Mouse (Mus musculus): Measurements from ENCODE around the gene Nfs1. TPM values are rescaled to one million over a fixed set of nuclear protein-coding genes. Genes with fewer than 3 reads are reported as not detected.
"Not testable (repeated sequence)": the region's sequence is repeated elsewhere in the genome, so short reads cannot be mapped to it uniquely, and the experiment has no call there.

Gene Nfs1
- total RNA-seq, 2 experiments from 2014 or later = 61.5 to 82.6 TPM

- ATAC-seq (replicated peaks; ENCODE audit: low FRiP score, low TSS enrichment, poor library complexity, severe bottlenecking) = no peak
Measured at GRCm38 (mm10) chr2:156146272-156146989, 2.4 kb upstream of the Nfs1 start.

GRCm38 (mm10) chr2:156145486-156146130 lies 1.6 kb upstream of the Nfs1 start:
- ATAC-seq (replicated peaks; ENCODE audit: low FRiP score, low TSS enrichment, poor library complexity, severe bottlenecking) = no peak

GRCm38 (mm10) chr2:156143367-156143766 lies 619 bp downstream of the Nfs1 start:
- 0 out of 2 replicates have a peak, but pooled peaks have one; percentile 31 for ATAC-seq (replicated peaks; ENCODE audit: low FRiP score, low TSS enrichment, poor library complexity, severe bottlenecking)

GRCm38 (mm10) chr2:156142820-156143219 lies 1.2 kb downstream of the Nfs1 start:
- ATAC-seq (replicated peaks; ENCODE audit: low FRiP score, low TSS enrichment, poor library complexity, severe bottlenecking) = no peak

- no peak for ATAC-seq (replicated peaks; ENCODE audit: low FRiP score, low TSS enrichment, poor library complexity, severe bottlenecking)
Measured at GRCm38 (mm10) chr2:156135695-156136094, 8.3 kb downstream of the Nfs1 start.

GRCm38 (mm10) chr2:156134161-156134560 lies 9.8 kb downstream of the Nfs1 start:
- 0 out of 2 replicates have a peak, but pooled peaks have one; percentile 18 for ATAC-seq (replicated peaks; ENCODE audit: low FRiP score, low TSS enrichment, poor library complexity, severe bottlenecking)

- no peak for ATAC-seq (replicated peaks; ENCODE audit: low FRiP score, low TSS enrichment, poor library complexity, severe bottlenecking)
Measured at GRCm38 (mm10) chr2:156126992-156127391, 17.0 kb downstream of the Nfs1 start, which contains the start of gene Gm28036. Gene Gm28036 (minus strand): TSS chr2:156127092.

GRCm38 (mm10) chr2:156123731-156124130 lies 20.3 kb downstream of the Nfs1 start:
- no peak for ATAC-seq (replicated peaks; ENCODE audit: low FRiP score, low TSS enrichment, poor library complexity, severe bottlenecking)

GRCm38 (mm10) chr2:156119566-156119965 lies 24.4 kb downstream of the Nfs1 start:
- ATAC-seq (replicated peaks; ENCODE audit: low FRiP score, low TSS enrichment, poor library complexity, severe bottlenecking) = no peak

- not testable (repeated sequence) for ATAC-seq (replicated peaks; ENCODE audit: low FRiP score, low TSS enrichment, poor library complexity, severe bottlenecking)
Measured at GRCm38 (mm10) chr2:156112080-156112423, 31.9 kb downstream of the Nfs1 start.

- peak; percentile 88 for ATAC-seq (replicated peaks; ENCODE audit: low FRiP score, low TSS enrichment, poor library complexity, severe bottlenecking)
Measured at GRCm38 (mm10) chr2:156111358-156112079, 32.5 kb downstream of the Nfs1 start, which contains the start of the genes Cpne1 and Rbm12. Gene Cpne1 (minus strand): TSS chr2:156111965. Gene Rbm12 (minus strand): TSS chr2:156111978.

GRCm38 (mm10) chr2:156110627-156111357 lies 33.2 kb downstream of the Nfs1 start:
- ATAC-seq (replicated peaks; ENCODE audit: low FRiP score, low TSS enrichment, poor library complexity, severe bottlenecking) = peak; percentile 63

GRCm38 (mm10) chr2:156091926-156092325 lies 52.1 kb downstream of the Nfs1 start:
- no peak for ATAC-seq (replicated peaks; ENCODE audit: low FRiP score, low TSS enrichment, poor library complexity, severe bottlenecking)

GRCm38 (mm10) chr2:156089799-156090198 lies 54.2 kb downstream of the Nfs1 start:
- ATAC-seq (replicated peaks; ENCODE audit: low FRiP score, low TSS enrichment, poor library complexity, severe bottlenecking) = no peak

- 0 out of 2 replicates have a peak, but pooled peaks have one; percentile 25 for ATAC-seq (replicated peaks; ENCODE audit: low FRiP score, low TSS enrichment, poor library complexity, severe bottlenecking)
Measured at GRCm38 (mm10) chr2:156087391-156088110, 56.4 kb downstream of the Nfs1 start.

- ATAC-seq (replicated peaks; ENCODE audit: low FRiP score, low TSS enrichment, poor library complexity, severe bottlenecking) = no peak
Measured at GRCm38 (mm10) chr2:156084541-156084940, 59.4 kb downstream of the Nfs1 start.

GRCm38 (mm10) chr2:156080391-156080790 lies 63.6 kb downstream of the Nfs1 start:
- ATAC-seq (replicated peaks; ENCODE audit: low FRiP score, low TSS enrichment, poor library complexity, severe bottlenecking) = no peak

- no peak for ATAC-seq (replicated peaks; ENCODE audit: low FRiP score, low TSS enrichment, poor library complexity, severe bottlenecking)
Measured at GRCm38 (mm10) chr2:156079674-156080073, 64.3 kb downstream of the Nfs1 start.

- no peak for ATAC-seq (replicated peaks; ENCODE audit: low FRiP score, low TSS enrichment, poor library complexity, severe bottlenecking)
Measured at GRCm38 (mm10) chr2:156079183-156079560, 64.8 kb downstream of the Nfs1 start.
